Mouse (Mus musculus) liver, adult 2 months (tissue): ENCODE measurements around the gene Gm5155. TPM values are rescaled to one million over a fixed set of nuclear protein-coding genes. Genes with fewer than 3 reads are reported as not detected.
"Not testable (repeated sequence)": the region's sequence is repeated elsewhere in the genome, so short reads cannot be mapped to it uniquely, and the experiment has no call there.

Experiments used
- DNase-seq: peaks from one replicate; pipeline ENCODE4 v3.0.0-alpha.2; 2011; ENCODE audit warnings: low read depth, low spot score; ENCODE audit errors: extremely low read depth
- H3K27ac ChIP-seq: fragments of 200-500 bp; replicated peaks from 2 replicates; pipeline ENCODE4 v1.5.1; 2012; ENCODE audit warnings: low read depth, mild to moderate bottlenecking, control low read depth, inconsistent platforms, low read length; ENCODE audit not compliant: insufficient read depth
- H3K27me3 ChIP-seq: fragments of 200-500 bp; 2 replicates; pipeline ENCODE4 v1.6.1; 2012; ENCODE audit warnings: mild to moderate bottlenecking, moderate library complexity, low read length, inconsistent platforms; ENCODE audit not compliant: control insufficient read depth, insufficient read depth
- H3K36me3 ChIP-seq: fragments of 200-500 bp; 2 replicates; pipeline ENCODE4 v1.6.1; 2012; ENCODE audit warnings: low read length, inconsistent platforms; ENCODE audit not compliant: control insufficient read depth, insufficient read depth
- H3K4me1 ChIP-seq: fragments of 200-500 bp; 2 replicates; pipeline ENCODE4 v1.6.1; 2011; ENCODE audit warnings: low read length; ENCODE audit not compliant: control insufficient read depth, insufficient read depth
- H3K4me3 ChIP-seq: fragments of 200-500 bp; 2 replicates; pipeline ENCODE4 v1.5.1; 2011; ENCODE audit warnings: low read depth, mild to moderate bottlenecking, control low read depth, low read length, moderate library complexity; ENCODE audit not compliant: insufficient read depth
- H3K79me2 ChIP-seq: fragments of 200-500 bp; 2 replicates; pipeline ENCODE4 v1.6.1; 2012; ENCODE audit warnings: inconsistent platforms, mild to moderate bottlenecking, low read length, moderate library complexity; ENCODE audit not compliant: control insufficient read depth, insufficient read depth
- H3K9ac ChIP-seq: fragments of 200-500 bp; 2 replicates; pipeline ENCODE4 v1.6.1; 2012; ENCODE audit warnings: low read depth, mild to moderate bottlenecking, control low read depth, inconsistent platforms, low read length
- CTCF ChIP-seq: fragments of 200-500 bp; IDR thresholded peaks from 2 replicates; pipeline ENCODE4 v1.5.1; 2011; ENCODE audit warnings: low read depth, low read length, control low read depth
- POLR2A ChIP-seq: fragments of 200-500 bp; IDR thresholded peaks from 2 replicates; pipeline ENCODE4 v1.6.1; 2011; ENCODE audit warnings: low read length, control low read depth; ENCODE audit not compliant: insufficient read depth; ENCODE audit errors: extremely low read depth
- WGBS: fragments of 180-500 bp; shearing (Covaris S2); methylation state at CpG from one replicate; pipeline ENCODE4 v1.1.7; 2018; 5-methylcytosine and 5-hydroxymethylcytosine counted together
- polyA plus RNA-seq: library from polyadenylated mRNA; depleted of rRNA; stranded (reverse); fragments of >200 nt; gene quantifications from 2 replicates; pipeline ENCODE4 v1.2.3, GENCODE M21; 2012; rRNA removed
- total RNA-seq: library from RNA; depleted of rRNA; stranded (reverse); fragments of >200 nt; gene quantifications from 2 replicates; pipeline ENCODE4 v1.2.3, GENCODE M21; 2014; rRNA removed

Gene Gm5155
- total RNA-seq, result not detected in 2 replicates
- polyA plus RNA-seq, result not detected in 2 replicates

GRCm38 (mm10) chr7:17871467-17871866 lies at the start of gene Gm5155:
Gene Gm5155 (plus strand): TSS chr7:17871767.
- Histone ChIP-seq H3K9ac (no peak within 1 kb of the TSS), H3K27me3 (no peaks in the 10 kb centered on the region), H3K4me3 (no peak within 1 kb of the TSS), H3K79me2 (no peaks in the 10 kb centered on the region), H3K36me3 (no peaks in the 10 kb centered on the region), H3K27ac (no peak within 1 kb of the TSS), H3K4me1 (no peaks in the 10 kb centered on the region)
- 48% methylated on average over 1 of the region's 1 CpGs for WGBS
- TF ChIP-seq POLR2A (no peak), CTCF (no peak)
- no peak for DNase-seq

GRCm38 (mm10) chr7:17870776-17871175 lies 791 bp upstream of the Gm5155 start:
- no peak overlapping the region for H3K4me3 ChIP-seq
- DNase-seq, result no peak
- no peaks in the 10 kb centered on the region for H3K36me3 ChIP-seq
- no peaks in the 10 kb centered on the region for H3K4me1 ChIP-seq
- no peaks in the 10 kb centered on the region for H3K27me3 ChIP-seq
- no peak overlapping the region for H3K9ac ChIP-seq
- WGBS, result 95% methylated on average over 1 of the region's 1 CpGs
- no peak overlapping the region for H3K27ac ChIP-seq
- TF ChIP-seq CTCF (no peak), POLR2A (no peak)
- H3K79me2 ChIP-seq, result no peaks in the 10 kb centered on the region

- 58% methylated on average over 1 of the region's 1 CpGs for WGBS
- H3K36me3 ChIP-seq, H3K4me3 ChIP-seq, H3K79me2 ChIP-seq, H3K4me1 ChIP-seq, H3K9ac ChIP-seq, DNase-seq, H3K27me3 ChIP-seq, H3K27ac ChIP-seq: not testable (repeated sequence)
Measured at GRCm38 (mm10) chr7:17895341-17895740, 23.8 kb downstream of the Gm5155 start.

GRCm38 (mm10) chr7:17903146-17903915 lies 31.8 kb downstream of the Gm5155 start:
- Histone ChIP-seq H3K4me1 (no peaks in the 10 kb centered on the region), H3K27ac (no peak overlapping the region), H3K27me3 (no peaks in the 10 kb centered on the region), H3K36me3 (no peaks in the 10 kb centered on the region), H3K4me3 (no peak overlapping the region), H3K9ac (no peak overlapping the region), H3K79me2 (no peaks in the 10 kb centered on the region)
- WGBS, result 66% methylated on average over 6 of the region's 6 CpGs
- DNase-seq, result no peak
- TF ChIP-seq POLR2A (no peak), CTCF (no peak)

Other genes with a start within 250 kb of the Gm5155 start
- gene Ceacam5, start 158.5 kb upstream of the Gm5155 start, total RNA-seq, result not detected in 2 replicates
- gene Ceacam5, start 158.5 kb upstream of the Gm5155 start, polyA plus RNA-seq, result not detected in 2 replicates
- not detected in 2 replicates for gene Ceacam14, start 59.1 kb upstream of the Gm5155 start, total RNA-seq
- gene Ceacam14, start 59.1 kb upstream of the Gm5155 start, polyA plus RNA-seq, result not detected in 2 replicates
- gene Ceacam11, start 100.4 kb downstream of the Gm5155 start, total RNA-seq, result not detected in 2 replicates
- gene Ceacam11, start 100.4 kb downstream of the Gm5155 start, polyA plus RNA-seq, result not detected in 2 replicates
- not detected in 2 replicates for gene Ceacam13, start 138.1 kb downstream of the Gm5155 start, total RNA-seq
- not detected in 2 replicates for gene Ceacam13, start 138.1 kb downstream of the Gm5155 start, polyA plus RNA-seq
- gene Ceacam12, start 194.2 kb downstream of the Gm5155 start, total RNA-seq, result not detected in 2 replicates
- not detected in 2 replicates for gene Ceacam12, start 194.2 kb downstream of the Gm5155 start, polyA plus RNA-seq